Mouse (Mus musculus) heart, adult 9 months (tissue): ENCODE results near the gene Tagln3.
A peak's percentile ranks its signal among the peaks of the same experiment; 100 is the strongest.

Experiments
- DNase-seq, 2 experiments: peaks; one replicate each; pipeline ENCODE4 v3.0.0; 2022; ENCODE audit warnings: low spot score in 2 of 2

The Tagln3 gene

GRCm38 (mm10) chr16:45724061-45724741 is at the start of gene Tagln3:
Tagln3 (minus strand) TSS chr16:45724608.
- no peak for DNase-seq

GRCm38 (mm10) chr16:45770914-45771313 is 46.5 kb upstream of the Tagln3 start:
- DNase-seq = no peak

- DNase-seq = peak in 1 of 2 experiments; percentile 23
Measured at GRCm38 (mm10) chr16:45767853-45768640, 43.6 kb upstream of the Tagln3 start.

- DNase-seq = no peak
Measured at GRCm38 (mm10) chr16:45767434-45767833, 43.0 kb upstream of the Tagln3 start.

- no peak for DNase-seq
Measured at GRCm38 (mm10) chr16:45765801-45766494, 41.5 kb upstream of the Tagln3 start.

- no peak for DNase-seq
Measured at GRCm38 (mm10) chr16:45765102-45765501, 40.7 kb upstream of the Tagln3 start.

- DNase-seq = no peak
Measured at GRCm38 (mm10) chr16:45762859-45763505, 38.6 kb upstream of the Tagln3 start.

GRCm38 (mm10) chr16:45761425-45761824 is 37.0 kb upstream of the Tagln3 start:
- no peak for DNase-seq

- peak; percentile 21 to 41 for DNase-seq
Measured at GRCm38 (mm10) chr16:45758726-45759269, 34.4 kb upstream of the Tagln3 start.

- peak; percentile 78 to 89 for DNase-seq
Measured at GRCm38 (mm10) chr16:45757421-45758078, 33.1 kb upstream of the Tagln3 start.

- DNase-seq = peak; percentile 32 to 67
Measured at GRCm38 (mm10) chr16:45756855-45757254, 32.4 kb upstream of the Tagln3 start.

- no peak for DNase-seq
Measured at GRCm38 (mm10) chr16:45743591-45744144, 19.3 kb upstream of the Tagln3 start.

GRCm38 (mm10) chr16:45742615-45743476 is 18.4 kb upstream of the Tagln3 start, which contains the start of gene Abhd10:
Abhd10 (minus strand) TSS chr16:45742955.
- DNase-seq = peak; percentile 95 to 96

GRCm38 (mm10) chr16:45737880-45738279 is 13.5 kb upstream of the Tagln3 start:
- DNase-seq = no peak

GRCm38 (mm10) chr16:45736724-45737123 is 12.3 kb upstream of the Tagln3 start:
- DNase-seq = no peak

- no peak for DNase-seq
Measured at GRCm38 (mm10) chr16:45729163-45729562, 4.8 kb upstream of the Tagln3 start.

GRCm38 (mm10) chr16:45724742-45725102 is 314 bp upstream of the Tagln3 start:
- DNase-seq = no peak

GRCm38 (mm10) chr16:45723172-45723901 is 1.1 kb downstream of the Tagln3 start:
- no peak for DNase-seq

GRCm38 (mm10) chr16:45722460-45722951 is 1.9 kb downstream of the Tagln3 start:
- no peak for DNase-seq
